Mouse (Mus musculus) liver, postnatal 0 days (tissue): ENCODE data around the gene Mxra8. TPM values are rescaled to one million over a fixed set of nuclear protein-coding genes. Genes with fewer than 3 reads are reported as not detected.
A peak's percentile ranks its signal among the peaks of the same experiment; 100 is the strongest.

Source experiments
- ATAC-seq: fragments of 200-750 bp; cut with Nextera tagmentation; 2 replicates; pipeline ENCODE4 v1.8.0; 2017; ENCODE audit warnings: mild to moderate bottlenecking, moderate library complexity
- DNase-seq: peaks from one replicate; pipeline ENCODE4 v3.0.0-alpha.2; 2016
- H3K27ac ChIP-seq: fragments of 300-500 bp; sonication (generic); 2 replicates; pipeline ENCODE4 v1.5.1; 2014; ENCODE audit warnings: antibody characterized with exemption, moderate library complexity, mild to moderate bottlenecking, low read depth
- H3K27me3 ChIP-seq: fragments of 300-500 bp; sonication (generic); 2 replicates; pipeline ENCODE4 v1.6.1; 2014; ENCODE audit warnings: low read length, control low read depth, mixed read lengths; ENCODE audit not compliant: insufficient read depth
- H3K36me3 ChIP-seq: fragments of 300-500 bp; sonication (generic); replicated peaks from 2 replicates; pipeline ENCODE4 v1.6.1; 2014; ENCODE audit warnings: mild to moderate bottlenecking, control low read depth, low read length, moderate library complexity, mixed read lengths; ENCODE audit not compliant: insufficient read depth
- H3K4me1 ChIP-seq: fragments of 300-500 bp; sonication (generic); 2 replicates; pipeline ENCODE4 v1.6.1; 2014; ENCODE audit warnings: antibody characterized with exemption, mild to moderate bottlenecking, control low read depth; ENCODE audit not compliant: insufficient read depth
- H3K4me2 ChIP-seq: fragments of 300-500 bp; sonication (generic); 2 replicates; pipeline ENCODE4 v1.6.1; 2014; ENCODE audit warnings: low read depth, mild to moderate bottlenecking, low read length, moderate library complexity, mixed read lengths
- H3K4me3 ChIP-seq: fragments of 300-500 bp; sonication (generic); 2 replicates; pipeline ENCODE4 v1.5.1; 2014; ENCODE audit warnings: low read depth, low read length
- H3K9ac ChIP-seq: fragments of 300-500 bp; sonication (generic); replicated peaks from 2 replicates; pipeline ENCODE4 v1.6.1; 2014; ENCODE audit warnings: mild to moderate bottlenecking, moderate library complexity
- H3K9me3 ChIP-seq: fragments of 300-500 bp; sonication (generic); 2 replicates; pipeline ENCODE4 v1.6.1; 2016; ENCODE audit warnings: mild to moderate bottlenecking, control low read depth, low read length, mixed read lengths
- CTCF ChIP-seq: sonication (generic); IDR thresholded peaks from 2 replicates; pipeline ENCODE4 v1.5.1; 2016; ENCODE audit warnings: antibody characterized with exemption, low read depth
- EP300 ChIP-seq: IDR thresholded peaks from 2 replicates; pipeline ENCODE4 v1.6.1; 2016; ENCODE audit warnings: antibody characterized with exemption, low read depth, mild to moderate bottlenecking
- WGBS: fragments of 180-500 bp; shearing (Covaris S2); extraction: QIAGEN DNeasy Blood & Tissue Kit; methylation state at CpG from one replicate; pipeline ENCODE4 v1.1.7; 2014; ENCODE audit not compliant: insufficient replicate concordance; 5-methylcytosine and 5-hydroxymethylcytosine counted together
- polyA plus RNA-seq: library from polyadenylated mRNA; unstranded; fragments of >200 nt; fragmentation: Nextera tagmentation; extraction: Ambion mirVana; gene quantifications from 2 replicates; pipeline ENCODE4 v1.2.1, GENCODE M21; 2015

The Mxra8 gene
- polyA plus RNA-seq, 1 experiment from 2014 or later: 14.4 TPM

DNA sequence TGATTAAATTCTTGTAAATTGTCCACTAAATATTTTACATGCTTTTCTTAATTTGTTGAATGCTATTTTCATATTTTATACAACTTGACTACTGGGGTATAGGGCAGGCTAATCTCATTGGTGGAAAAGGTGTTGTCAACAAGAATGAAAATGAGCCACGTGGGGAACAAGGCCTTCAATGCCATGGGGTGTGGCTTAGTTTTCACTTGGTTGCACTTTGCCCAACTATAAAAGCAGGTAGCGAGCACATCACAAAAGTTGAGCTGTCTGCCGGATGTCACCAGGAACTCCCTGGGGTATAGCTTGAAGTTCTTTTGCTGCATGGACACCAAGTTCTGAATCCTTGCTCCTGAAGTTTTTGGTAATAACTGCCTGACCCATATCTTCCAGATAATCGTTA, 21.9 kb upstream of the Mxra8 start:
- no peak for TF ChIP-seq CTCF
- no peak for TF ChIP-seq EP300
- Histone ChIP-seq H3K36me3 (peaks cover 87% of the 10 kb centered on the region), H3K9ac (no peak overlapping the region), H3K27ac (no peak overlapping the region), H3K27me3 (no peaks in the 10 kb centered on the region), H3K4me3 (no peak overlapping the region), H3K4me1 (peaks cover 13% of the 10 kb centered on the region), H3K9me3 (no peaks in the 10 kb centered on the region), H3K4me2 (no peak overlapping the region)
- no peak for DNase-seq
- 75% methylated on average over 4 of the region's 4 CpGs for WGBS
- ATAC-seq: no peak

DNA sequence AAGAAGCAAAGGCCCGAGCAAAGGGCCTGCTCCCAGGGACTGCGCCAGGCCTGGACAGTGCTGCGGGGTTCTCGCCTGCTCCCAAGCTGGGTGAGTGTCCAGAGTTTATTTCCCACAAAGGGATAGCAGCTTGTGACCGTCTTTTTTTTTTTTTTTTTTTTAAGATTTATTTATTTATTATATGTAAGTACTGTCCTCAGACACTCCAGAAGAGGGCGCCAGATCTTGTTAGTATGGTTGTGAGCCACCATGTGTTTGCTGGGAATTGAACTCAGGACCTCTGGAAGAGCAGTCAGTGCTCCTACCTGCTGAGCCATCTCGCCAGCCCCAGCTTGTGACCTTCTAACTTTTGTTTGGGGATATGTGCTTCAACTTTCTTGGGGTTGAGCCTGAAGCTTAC, 18.5 kb upstream of the Mxra8 start:
- WGBS: 75% methylated on average over 7 of the region's 7 CpGs
- DNase-seq: no peak

DNA sequence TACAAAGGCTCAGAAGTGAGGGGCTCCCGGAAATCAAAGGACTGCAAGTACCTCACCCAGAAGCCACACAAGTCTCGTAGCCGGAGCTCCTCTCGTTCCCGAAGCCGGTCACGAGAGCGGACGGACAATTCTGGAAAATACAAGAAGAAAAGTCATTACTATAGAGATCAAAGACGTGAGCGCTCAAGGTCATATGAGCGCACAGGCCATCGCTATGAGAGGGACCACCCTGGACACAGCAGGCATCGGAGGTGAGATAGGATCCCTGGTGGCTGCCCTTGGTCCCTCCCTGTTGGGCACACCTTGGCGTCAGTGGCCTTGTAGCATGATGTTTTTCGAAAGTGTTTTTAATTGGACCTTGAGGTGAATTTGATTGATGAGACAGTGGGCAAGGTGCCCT, 16.0 kb upstream of the Mxra8 start:
- no peaks in the 10 kb centered on the region for H3K9me3 ChIP-seq
- H3K4me3 ChIP-seq: no peak overlapping the region
- DNase-seq: no peak

More for the DNA sequence above, 18.5 kb upstream of the Mxra8 start:
- TF ChIP-seq CTCF: peak; percentile 45; the same call in 1 of the 2 replicates
- TF ChIP-seq EP300: no peak
- peaks cover 94% of the 10 kb centered on the region for H3K36me3 ChIP-seq
- H3K27ac ChIP-seq: no peak overlapping the region
- no peak overlapping the region for H3K9ac ChIP-seq
- no peak overlapping the region for H3K4me2 ChIP-seq
- no peaks in the 10 kb centered on the region for H3K4me1 ChIP-seq
- H3K4me3 ChIP-seq: no peak overlapping the region
- ATAC-seq: no peak
- H3K27me3 ChIP-seq: no peaks in the 10 kb centered on the region
- no peaks in the 10 kb centered on the region for H3K9me3 ChIP-seq

DNA sequence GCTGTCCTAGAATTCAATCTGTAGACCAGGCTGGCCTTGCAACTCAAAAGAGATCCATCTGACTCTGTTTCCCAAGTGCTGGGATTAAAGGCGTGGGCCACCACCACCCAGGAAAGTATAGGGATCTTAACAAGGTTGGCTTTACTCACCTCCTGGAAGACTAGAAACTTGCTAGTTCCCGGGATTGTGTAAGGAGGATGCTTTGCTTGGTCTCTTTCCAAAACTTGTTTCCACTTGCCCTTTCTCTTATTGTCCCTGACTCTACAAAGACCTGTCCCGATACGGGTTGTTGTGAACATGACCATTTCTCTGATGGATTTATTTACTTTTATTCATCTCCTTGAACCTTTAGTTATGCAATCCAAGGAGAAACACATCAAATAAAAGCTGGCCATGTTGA, 9.6 kb upstream of the Mxra8 start:
- no peak overlapping the region for H3K27ac ChIP-seq
- no peak for DNase-seq
- H3K9ac ChIP-seq: no peak overlapping the region
- 90% methylated on average over 4 of the region's 4 CpGs for WGBS
- H3K4me2 ChIP-seq: no peak overlapping the region
- no peak overlapping the region for H3K4me3 ChIP-seq
- H3K36me3 ChIP-seq: peaks cover 26% of the 10 kb centered on the region
- no peaks in the 10 kb centered on the region for H3K27me3 ChIP-seq
- no peak for ATAC-seq
- TF ChIP-seq EP300: no peak
- TF ChIP-seq CTCF: no peak
- no peaks in the 10 kb centered on the region for H3K9me3 ChIP-seq
- H3K4me1 ChIP-seq: peaks cover 23% of the 10 kb centered on the region

More for the DNA sequence above, 16.0 kb upstream of the Mxra8 start:
- Histone ChIP-seq H3K4me2 (no peak overlapping the region), H3K9ac (no peak overlapping the region), H3K27me3 (no peaks in the 10 kb centered on the region), H3K27ac (no peak overlapping the region), H3K36me3 (peaks cover 80% of the 10 kb centered on the region), H3K4me1 (no peaks in the 10 kb centered on the region)
- ATAC-seq: no peak
- TF ChIP-seq EP300 (no peak), CTCF (no peak)
- WGBS: 94% methylated on average over 16 of the region's 16 CpGs

DNA sequence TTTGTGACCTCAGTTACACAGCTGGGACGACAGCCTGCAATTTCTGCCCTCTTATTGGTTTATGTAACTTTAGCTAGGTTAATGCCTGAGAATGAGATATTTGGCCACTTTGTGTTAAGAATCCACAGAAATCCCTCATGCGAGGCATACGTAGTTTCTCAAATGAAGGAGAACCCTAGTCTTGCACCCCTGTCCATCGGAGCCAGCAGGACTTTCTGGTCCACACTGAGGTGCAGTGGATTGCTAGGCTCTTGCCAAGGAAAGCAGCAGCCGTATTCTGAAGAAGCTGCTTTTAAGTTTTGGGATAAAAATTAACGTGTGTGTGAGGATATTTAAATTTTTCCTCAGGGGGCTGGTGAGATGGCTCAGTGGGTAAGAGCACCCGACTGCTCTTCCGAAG, 8.9 kb upstream of the Mxra8 start:
- H3K36me3 ChIP-seq: peaks cover 19% of the 10 kb centered on the region
- ATAC-seq (no peak), DNase-seq (no peak)
- peak overlapping the region; percentile 95; the same call in 1 of the 2 replicates for H3K9ac ChIP-seq
- H3K27me3 ChIP-seq: no peaks in the 10 kb centered on the region
- peak overlapping the region; percentile 80 for H3K4me2 ChIP-seq
- peaks cover 23% of the 10 kb centered on the region for H3K4me1 ChIP-seq
- H3K9me3 ChIP-seq: no peaks in the 10 kb centered on the region
- no peak overlapping the region; the same call in none of the 2 replicates for H3K27ac ChIP-seq
- TF ChIP-seq EP300 (no peak), CTCF (no peak)
- 50% methylated on average over 8 of the region's 8 CpGs for WGBS
- H3K4me3 ChIP-seq: peak overlapping the region; percentile 98

DNA sequence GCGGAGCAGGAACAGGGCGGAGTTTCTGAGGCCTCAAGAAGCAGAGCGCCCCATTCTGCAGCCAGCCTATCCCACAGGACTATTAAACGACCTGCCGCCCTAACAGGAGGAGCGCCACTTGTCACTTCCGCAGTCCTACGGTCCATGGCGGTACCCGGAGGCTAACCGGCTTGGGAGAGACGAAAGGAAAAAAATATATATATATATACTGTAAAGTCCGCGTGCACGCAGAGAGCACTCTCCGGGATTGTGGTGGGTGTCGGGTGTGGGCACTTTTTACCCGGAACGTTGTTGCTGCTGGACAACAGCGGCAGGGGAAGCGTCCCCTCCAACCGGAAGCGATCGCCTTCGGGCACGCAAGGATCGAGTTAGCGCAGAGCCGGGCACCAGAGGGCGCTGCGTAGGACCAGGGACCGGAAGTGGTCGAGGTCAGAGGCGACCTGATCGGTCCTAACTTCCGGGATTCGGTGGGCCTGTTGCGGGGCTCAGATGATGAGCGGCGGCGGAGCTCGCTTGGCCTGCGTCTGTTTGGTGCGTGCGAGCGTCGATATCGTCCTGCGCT, 8.2 kb upstream of the Mxra8 start, which contains the start of gene Aurkaip1:
TSS of gene Aurkaip1 (plus strand) at position 68 of the 562 bp plus-strand sequence.
- DNase-seq (peak; percentile 97), ATAC-seq (peak; percentile 94)
- H3K4me1 ChIP-seq: peaks cover 23% of the 10 kb centered on the region
- peak within 1 kb of the TSS; percentile 98 for H3K4me3 ChIP-seq
- H3K9ac ChIP-seq: peak within 1 kb of the TSS; percentile 95
- peak within 1 kb of the TSS; percentile 80 for H3K4me2 ChIP-seq
- H3K9me3 ChIP-seq: no peaks in the 10 kb centered on the region
- no peaks in the 10 kb centered on the region for H3K27me3 ChIP-seq
- H3K27ac ChIP-seq: peak within 1 kb of the TSS; percentile 91
- TF ChIP-seq CTCF (peak; percentile 99), EP300 (peak; percentile 50; the same call in 1 of the 2 replicates)
- peaks cover 17% of the 10 kb centered on the region for H3K36me3 ChIP-seq
- under 1% methylated on average over 49 of the region's 49 CpGs for WGBS
